Mouse (Mus musculus) brain, embryonic 14.5 days (tissue): ENCODE measurements at regions not wholly inside any gene's neighbourhood (a gene's known extent, or its start where the extent isn't known, plus 50 kb on each side); places are given as distances from the start of the nearest gene placed in this dataset.

Source experiments
- CTCF ChIP-seq: fragments of 200-500 bp; IDR thresholded peaks from 2 replicates; pipeline ENCODE4 v1.5.1; 2012; ENCODE audit warnings: inconsistent platforms, mild to moderate bottlenecking, moderate library complexity, borderline replicate concordance; ENCODE audit not compliant: insufficient read depth, insufficient read length; ENCODE audit errors: extremely low read depth
- POLR2A ChIP-seq: fragments of 200-500 bp; IDR thresholded peaks from 2 replicates; pipeline ENCODE4 v1.6.1; 2012; ENCODE audit warnings: mild to moderate bottlenecking, inconsistent platforms, borderline replicate concordance; ENCODE audit not compliant: poor library complexity, insufficient read depth, insufficient read length, severe bottlenecking; ENCODE audit errors: extremely low read depth

GRCm38 (mm10) chr3:102599061-102599460, 129.3 kb downstream of the Ngf start:
- TF ChIP-seq CTCF (no peak), POLR2A (no peak)
